In the genomic region with DNA sequence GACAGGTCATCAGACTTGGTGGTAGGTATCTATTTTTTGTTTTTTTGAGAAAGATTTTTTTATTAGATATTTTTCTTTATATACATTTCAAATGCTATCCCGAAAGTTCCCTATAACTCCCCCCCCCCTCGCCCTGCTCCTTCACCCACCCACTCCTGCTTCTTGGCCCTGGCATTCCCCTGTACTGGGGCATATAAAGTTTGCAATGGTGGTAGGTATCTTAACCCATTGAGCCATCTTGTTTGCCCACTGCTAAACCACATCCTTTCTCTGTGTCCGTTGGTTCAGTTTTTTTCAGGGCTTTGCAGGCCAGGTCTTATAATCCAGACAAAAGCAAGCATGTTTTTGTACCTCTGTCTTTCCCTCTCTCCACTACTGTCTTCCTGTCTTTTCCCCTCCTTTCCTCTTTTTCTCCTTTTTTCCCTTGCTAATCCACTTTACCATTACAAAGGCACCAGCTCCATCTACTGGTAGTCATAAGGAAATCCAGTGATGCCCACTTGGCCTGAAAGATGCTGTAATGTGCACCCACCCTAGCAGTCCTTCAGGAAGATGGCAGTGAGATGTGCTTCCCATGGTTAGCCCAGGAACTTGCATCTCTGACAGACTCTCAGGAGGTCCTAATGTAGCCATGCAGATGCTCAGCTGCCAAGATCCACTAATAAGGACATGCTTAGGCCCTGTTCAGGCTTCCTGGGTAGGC, we compare ENCODE assay signal across 9 mouse cellular contexts. TPM values are rescaled to one million over a fixed set of nuclear protein-coding genes. Genes with fewer than 3 reads are reported as not detected.
DNase-seq lines count a peak whose midpoint lies in the region; ATAC-seq and TF ChIP-seq lines count a peak whose summit lies in the region.
"Had no signal": no experiment of that assay in that cellular context is flagged by ENCODE, and none has a peak within 500 bp of the region (broad histone marks: within the 10 kb centered on the region; RNA-seq: fewer than 3 reads in every experiment).

No protein-coding gene starts in this region.

- TF ChIP-seq POLR2A in kidney, adult 2 months (IDR thresholded peaks at IDR 0.05; ENCODE audit: low read depth, low read length), result no peak

- peak; percentile 16 for DNase-seq in kidney, adult 2 months
- no peak for DNase-seq in kidney, adult 8-10 months
- DNase-seq in ES-CJ7 (ENCODE audit: low read depth, low spot score), result peak; percentile 18
- DNase-seq in embryo, embryonic 11 days, result peak; percentile 60
- no peak for DNase-seq in thymus, postnatal 0 days (ENCODE audit: low spot score)
- DNase-seq in liver, result no peak
- no peak for DNase-seq in cerebellum, adult 11-12 months

- no peaks in the 10 kb centered on the region for H3K9me3 ChIP-seq in midbrain, embryonic 12.5 days

- WGBS in kidney, adult 2 months, result 51% methylated on average over 3 of the region's 3 CpGs
- 60% methylated on average over 3 of the region's 3 CpGs for WGBS in midbrain, embryonic 12.5 days

- H3K4me3 ChIP-seq in kidney, adult 2 months (ENCODE audit: insufficient read depth, low read depth, low read length), result no peak overlapping the region
- no peak overlapping the region for H3K4me3 ChIP-seq in midbrain, embryonic 12.5 days

- no peak overlapping the region for H3K27ac ChIP-seq in kidney, adult 2 months (ENCODE audit: insufficient read depth, low read depth, low read length)
- no peak overlapping the region for H3K27ac ChIP-seq in midbrain, embryonic 12.5 days (replicated peaks)

- peak; percentile 56 for ATAC-seq in midbrain, embryonic 12.5 days (ENCODE audit: low FRiP score, low read depth)
- ATAC-seq: activated CD4-positive, CD25-positive, alpha-beta regulatory T cell, adult 4 months had no signal

- no peak overlapping the region for H3K4me2 ChIP-seq in midbrain, embryonic 12.5 days (replicated peaks)

- no peaks in the 10 kb centered on the region for H3K27me3 ChIP-seq in kidney, adult 2 months (replicated peaks; ENCODE audit: control insufficient read depth, insufficient read depth, low read length)
- H3K27me3 ChIP-seq in midbrain, embryonic 12.5 days, result no peaks in the 10 kb centered on the region

- peak; percentile 39; the same call in 1 of the 2 replicates for TF ChIP-seq CTCF in kidney, adult 2 months (conservative IDR thresholded peaks at IDR 0.05; ENCODE audit: insufficient read depth, insufficient read length, low read depth, low read length)

- no peaks in the 10 kb centered on the region for H3K4me1 ChIP-seq in kidney, adult 2 months (ENCODE audit: control insufficient read depth, insufficient read depth, low read length)
- no peaks in the 10 kb centered on the region for H3K4me1 ChIP-seq in midbrain, embryonic 12.5 days

- no peak overlapping the region for H3K9ac ChIP-seq in midbrain, embryonic 12.5 days (replicated peaks)

- no peaks in the 10 kb centered on the region for H3K36me3 ChIP-seq in kidney, adult 2 months (ENCODE audit: control insufficient read depth, insufficient read depth, low read length)
- no peaks in the 10 kb centered on the region for H3K36me3 ChIP-seq in midbrain, embryonic 12.5 days

RNA-seq across cellular contexts. Expression of gene Vstm2b, which starts 44.3 kb away (rescaled TPM):
- polyA plus RNA-seq in kidney, adult 2 months (2012; rRNA removed), result 2.6 and 3.0 TPM in 2 replicates
- 12.2 and 13.4 TPM in 2 replicates for polyA plus RNA-seq in midbrain, embryonic 12.5 days (2016; fragmentation: Nextera tagmentation; extraction: Ambion mirVana)
- polyA plus RNA-seq in thymus, postnatal 0 days (2015; fragmentation: Nextera tagmentation; extraction: Ambion mirVana), result 0.36 and 0.48 TPM in 2 replicates
- polyA plus RNA-seq: activated CD4-positive, CD25-positive, alpha-beta regulatory T cell, adult 4 months had no signal

RNA-seq across cellular contexts. Expression of gene 4930433I11Rik, which starts 45.0 kb away (rescaled TPM):
- not detected in 2 replicates for polyA plus RNA-seq in kidney, adult 2 months (2012; rRNA removed)
- not detected in 2 replicates for polyA plus RNA-seq in midbrain, embryonic 12.5 days (2016; fragmentation: Nextera tagmentation; extraction: Ambion mirVana)
- not detected in 2 replicates for polyA plus RNA-seq in thymus, postnatal 0 days (2015; fragmentation: Nextera tagmentation; extraction: Ambion mirVana)
- polyA plus RNA-seq: activated CD4-positive, CD25-positive, alpha-beta regulatory T cell, adult 4 months had no signal

Comparison
In these comparisons a context has a peak if more than half of its experiments do, and no peak if none do; other contexts are left out.
1. DNase-seq: peak in kidney, adult 2 months (single experiment), ES-CJ7 (single experiment) and embryo, embryonic 11 days (single experiment); none in kidney, adult 8-10 months (0 of 2), thymus, postnatal 0 days (single experiment), liver (single experiment) and cerebellum, adult 11-12 months (single experiment).